Mouse (Mus musculus): ENCODE measurements around the gene Hapln1. TPM values are rescaled to one million over a fixed set of nuclear protein-coding genes. Genes with fewer than 3 reads are reported as not detected.

Hapln1 gene
- total RNA-seq, 1 experiment from 2014 or later: 5.7 TPM

- no peak for DNase-seq
Observed at GRCm38 (mm10) chr13:89600466-89600865, 60.9 kb downstream of the Hapln1 start.

- DNase-seq: no peak
Observed at GRCm38 (mm10) chr13:89603336-89603735, 63.7 kb downstream of the Hapln1 start.

GRCm38 (mm10) chr13:89607399-89607798, 67.8 kb downstream of the Hapln1 start:
- DNase-seq: no peak

GRCm38 (mm10) chr13:89619064-89619463, 79.5 kb downstream of the Hapln1 start:
- DNase-seq: no peak

- DNase-seq: no peak
Observed at GRCm38 (mm10) chr13:89634137-89634683, 94.6 kb downstream of the Hapln1 start.

GRCm38 (mm10) chr13:89637012-89637411, 97.4 kb downstream of the Hapln1 start:
- no peak for DNase-seq

- no peak for DNase-seq
Observed at GRCm38 (mm10) chr13:89645589-89645988, 106.0 kb downstream of the Hapln1 start.

- DNase-seq: no peak
Observed at GRCm38 (mm10) chr13:89652773-89653172, 113.2 kb downstream of the Hapln1 start.

GRCm38 (mm10) chr13:89653279-89653678, 113.7 kb downstream of the Hapln1 start:
- DNase-seq: no peak

- DNase-seq: no peak
Observed at GRCm38 (mm10) chr13:89657046-89657445, 117.5 kb downstream of the Hapln1 start.

Other genes with a start within 250 kb of the Hapln1 start
- 2.3 and 3.0 TPM in 2 replicates for gene Vcan, start 202.7 kb downstream of the Hapln1 start, total RNA-seq (2021)

All from adrenal gland, postnatal 25 days (tissue).